Mouse (Mus musculus) yolk sac, embryonic 10.5 days (tissue): ENCODE measurements around the gene Sct.

Source experiments
- DNase-seq: peaks from one replicate; pipeline ENCODE4 v3.0.0-alpha.2; 2017; ENCODE audit warnings: low spot score

The Sct gene

DNA sequence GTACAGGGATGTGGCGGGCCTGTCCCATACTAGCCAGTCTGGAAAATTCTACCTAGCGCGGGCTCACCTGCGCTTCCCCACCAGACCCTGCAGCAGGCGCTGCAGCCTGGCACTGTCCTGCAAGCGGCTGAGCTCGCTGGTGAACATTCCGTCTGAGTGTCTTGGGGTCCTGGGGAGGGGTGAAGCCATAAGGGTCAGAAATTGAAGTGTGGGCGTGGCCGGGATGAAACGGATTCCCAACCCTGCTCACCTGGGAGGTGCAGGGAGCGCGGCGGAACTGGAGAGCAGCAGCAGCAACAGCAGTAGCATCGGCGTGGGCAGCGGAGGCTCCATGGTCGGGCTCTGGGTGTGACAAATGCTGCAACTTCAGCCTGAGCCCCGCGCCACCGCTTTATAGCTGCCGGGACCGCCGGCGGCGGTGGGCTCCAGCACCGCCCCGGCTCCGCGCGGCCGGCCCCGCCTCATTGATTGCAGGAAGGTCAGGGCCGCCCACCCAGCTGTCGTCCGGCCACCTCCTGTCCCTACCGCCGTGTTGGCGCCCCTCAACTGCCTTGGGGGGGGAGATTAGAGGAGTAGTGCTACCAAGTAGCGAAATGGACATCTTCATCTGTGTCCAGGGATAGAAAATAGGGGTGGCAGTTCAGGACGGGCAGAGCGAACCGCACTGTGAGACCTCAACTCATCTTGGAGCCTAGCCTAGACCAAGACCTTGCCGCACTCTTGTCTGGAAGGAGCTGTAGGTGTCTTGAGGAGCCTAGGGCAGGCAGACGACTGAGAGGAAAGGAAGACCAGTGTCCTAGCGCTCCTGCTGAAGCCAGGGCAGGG, at the start of gene Sct:
Sct (minus strand) TSS at position 368 of the 825 bp plus-strand sequence.
- peak; percentile 47 for DNase-seq

DNA sequence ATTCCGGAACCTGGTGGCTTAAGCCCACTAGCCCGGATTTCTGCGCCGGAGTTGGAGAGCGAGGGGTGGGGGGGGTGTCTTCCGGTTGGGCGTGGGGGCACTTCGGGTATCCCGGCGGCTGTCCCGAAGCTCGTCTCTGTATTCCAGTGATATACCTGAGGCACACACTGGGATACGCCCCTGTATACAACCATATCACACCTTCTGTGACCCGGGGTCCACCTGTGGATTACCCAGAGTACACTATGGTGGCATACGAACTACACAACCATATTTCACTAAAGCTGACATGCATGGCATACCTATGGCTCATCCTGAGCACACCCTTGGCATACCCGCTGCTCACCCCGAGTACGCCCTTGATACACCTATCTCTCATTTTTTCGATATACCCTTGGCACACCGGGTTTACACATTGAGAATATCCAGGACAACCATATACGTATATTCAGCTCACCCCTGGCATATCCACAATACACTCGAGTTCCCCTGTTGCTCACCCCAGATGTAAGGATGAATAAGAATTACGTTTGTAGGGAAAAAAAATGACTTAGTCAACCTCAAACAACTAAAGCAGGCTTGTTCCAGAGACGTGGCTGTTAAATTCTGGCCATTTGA, 49.5 kb upstream of the Sct start:
- DNase-seq = no peak

DNA sequence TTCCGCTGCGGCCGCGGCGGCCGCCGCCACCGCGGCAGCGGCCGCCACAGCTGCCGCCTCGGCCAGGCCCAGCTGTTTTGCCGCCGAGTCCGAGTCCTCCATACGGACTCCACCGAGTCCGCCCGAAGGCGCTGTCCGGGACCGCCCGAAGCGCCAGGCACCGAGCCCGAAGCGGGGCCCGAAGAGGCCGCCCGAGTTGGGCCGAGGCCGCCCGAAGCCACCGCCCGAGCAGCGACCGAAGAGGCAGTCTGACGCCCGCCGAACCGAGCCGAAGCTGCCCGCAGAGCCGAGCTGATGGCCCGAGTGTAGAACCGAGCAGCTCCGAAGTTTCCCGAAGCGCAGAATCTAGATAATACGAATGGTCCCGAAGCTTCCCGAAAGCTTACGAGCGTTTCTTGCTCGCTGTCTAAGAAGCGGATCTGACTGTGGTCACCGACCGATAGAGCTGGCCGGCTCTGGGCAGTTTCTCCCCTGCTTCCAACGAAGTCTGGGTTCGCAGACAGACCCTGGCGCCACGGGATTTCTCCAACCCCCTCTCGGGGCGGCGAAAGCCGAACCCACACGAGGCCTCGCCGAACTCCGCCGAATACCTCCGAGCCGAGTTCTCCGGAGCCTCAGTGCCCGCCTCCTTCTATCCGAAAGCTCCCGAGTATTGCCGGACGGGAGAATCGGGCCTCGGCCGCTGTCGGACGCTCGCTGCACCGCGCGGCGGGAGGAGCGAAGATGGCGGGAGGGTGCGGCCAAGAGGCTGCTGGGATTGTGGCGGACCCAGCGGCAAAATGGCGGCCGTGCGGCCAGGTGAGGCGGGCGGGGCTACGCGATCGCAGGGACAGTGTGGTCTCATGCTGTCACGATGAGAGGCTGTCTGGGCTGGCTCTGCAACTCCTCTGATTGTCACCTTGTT, 48.8 kb upstream of the Sct start, which contains the start of the genes Deaf1 and Tmem80:
Deaf1 (minus strand) TSS at position 222 of the 904 bp plus-strand sequence.
Tmem80 (plus strand) TSS at position 271 of the 904 bp plus-strand sequence.
- DNase-seq = peak; percentile 97

DNA sequence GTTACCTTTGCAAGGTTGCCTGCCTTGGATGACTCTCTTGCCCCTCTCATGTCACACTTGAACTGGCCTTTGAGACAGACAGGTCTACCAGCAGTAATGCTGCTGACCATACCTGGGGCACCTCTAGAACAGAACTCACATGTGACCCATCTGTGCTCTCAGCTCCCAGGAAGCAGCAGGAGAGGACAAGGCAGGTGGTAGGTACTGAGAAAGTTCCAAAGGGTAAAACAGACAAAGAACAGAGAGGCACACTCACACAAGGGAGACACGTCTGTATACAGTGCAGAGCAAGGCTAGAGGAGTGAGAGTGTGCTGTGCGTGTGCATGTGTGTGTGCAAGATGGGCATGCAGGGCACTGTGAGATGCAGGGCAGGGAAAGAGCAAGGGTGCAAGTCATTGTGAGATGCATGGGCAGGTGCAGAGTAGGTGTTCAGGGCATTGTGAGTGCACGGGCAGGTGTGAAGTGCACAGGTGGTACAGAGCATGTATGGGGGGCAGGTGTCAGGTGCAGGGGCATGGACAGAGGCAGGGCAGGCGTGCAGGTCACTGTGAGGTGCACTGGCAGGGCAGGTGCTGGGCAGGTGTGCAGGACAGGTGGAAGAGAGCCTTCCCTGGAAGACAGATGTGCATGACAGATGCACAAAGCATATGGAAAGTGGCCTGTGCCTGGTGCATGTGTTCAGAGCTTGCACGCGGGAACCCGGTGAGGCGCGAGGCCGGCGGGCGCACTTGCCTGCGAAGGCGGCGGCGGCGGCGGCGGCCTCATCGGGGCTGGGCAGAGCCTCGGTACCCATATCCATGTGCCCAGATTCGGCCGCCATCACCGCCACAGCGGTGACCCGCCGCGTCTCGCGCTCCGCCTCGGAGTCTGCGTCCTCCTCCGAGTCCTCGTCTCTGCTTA, 47.9 kb upstream of the Sct start:
- no peak for DNase-seq

DNA sequence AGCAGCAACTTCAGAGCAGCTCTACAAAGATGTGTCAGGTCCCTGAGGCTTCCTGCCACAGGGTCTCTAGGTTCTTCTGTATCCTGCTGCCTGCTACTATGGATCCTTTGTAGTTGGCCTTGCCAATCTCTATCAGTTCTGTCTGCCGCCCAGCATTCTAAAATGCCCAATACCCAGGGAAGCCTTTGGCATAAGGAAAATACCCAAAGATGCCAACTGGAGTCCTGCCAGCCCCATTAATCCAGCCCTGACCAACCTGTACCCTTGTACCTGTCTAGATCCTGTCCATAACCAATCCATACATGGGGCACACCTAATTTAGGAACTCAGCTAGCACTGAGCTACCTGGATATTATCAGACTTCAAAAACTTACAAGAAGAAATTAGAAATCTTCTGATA, 45.8 kb upstream of the Sct start:
- DNase-seq = no peak

DNA sequence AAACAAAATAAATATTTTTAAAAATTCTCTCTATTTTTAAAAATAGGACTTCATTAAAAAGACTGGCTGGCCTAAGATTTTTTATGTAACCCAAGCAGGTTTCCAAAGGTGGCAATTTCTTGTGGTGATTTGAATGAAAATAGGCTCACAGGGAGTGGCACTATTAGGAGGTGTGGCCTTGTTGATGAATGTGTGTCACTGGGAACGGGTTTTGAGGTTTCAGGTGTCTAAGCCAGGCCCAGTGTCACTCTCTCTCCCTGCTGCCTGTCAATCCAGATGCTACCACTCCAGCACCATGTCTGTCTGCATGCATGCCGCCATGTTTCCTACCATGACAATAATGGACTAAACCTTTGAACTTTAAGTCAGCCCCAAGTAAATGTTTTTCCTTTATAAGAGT, 40.5 kb upstream of the Sct start:
- no peak for DNase-seq

DNA sequence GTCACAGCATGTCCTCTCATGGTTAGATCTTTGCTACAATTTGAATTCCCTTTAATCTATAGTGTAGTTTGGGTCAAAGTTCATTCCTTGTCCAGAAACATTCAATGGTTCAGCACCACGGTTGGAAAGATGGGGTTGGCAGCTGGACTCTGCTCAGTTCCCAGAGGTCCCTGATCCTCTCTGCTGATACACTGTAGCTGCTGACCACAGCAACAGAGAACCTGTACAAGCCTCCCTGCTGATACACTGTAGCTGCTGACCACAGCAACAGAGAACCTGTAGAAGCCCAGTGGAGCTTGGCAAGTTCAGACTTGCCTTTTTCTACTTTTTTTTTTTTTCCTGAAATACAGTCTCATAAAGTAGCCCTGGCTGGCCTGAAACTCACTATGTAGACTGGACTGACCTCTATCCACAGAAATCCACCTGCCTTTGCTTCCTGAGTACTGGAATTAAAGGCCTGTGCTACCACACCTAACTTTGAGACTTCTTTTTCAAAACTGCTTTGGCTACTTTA, 38.7 kb upstream of the Sct start:
- DNase-seq = no peak

DNA sequence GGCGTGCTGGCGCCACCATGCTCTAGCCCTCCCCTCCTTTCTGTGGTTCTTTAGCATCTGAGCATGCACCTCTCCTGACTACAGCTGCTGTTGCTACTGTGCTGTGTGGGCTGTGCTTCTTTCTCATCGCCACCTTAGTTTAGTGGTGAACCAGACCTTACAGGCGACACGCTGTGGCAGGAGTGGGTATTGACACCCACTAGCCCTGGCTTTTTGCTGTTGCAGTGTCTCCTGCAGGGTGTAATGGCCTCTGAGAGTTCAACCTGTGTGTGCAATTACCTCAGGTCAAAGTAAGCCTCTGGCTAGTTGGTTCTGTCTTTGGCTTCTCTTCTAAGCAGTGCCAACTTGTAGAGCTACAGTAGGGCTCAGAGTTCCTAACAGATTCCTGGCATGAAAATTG, 37.0 kb upstream of the Sct start:
- DNase-seq = no peak

DNA sequence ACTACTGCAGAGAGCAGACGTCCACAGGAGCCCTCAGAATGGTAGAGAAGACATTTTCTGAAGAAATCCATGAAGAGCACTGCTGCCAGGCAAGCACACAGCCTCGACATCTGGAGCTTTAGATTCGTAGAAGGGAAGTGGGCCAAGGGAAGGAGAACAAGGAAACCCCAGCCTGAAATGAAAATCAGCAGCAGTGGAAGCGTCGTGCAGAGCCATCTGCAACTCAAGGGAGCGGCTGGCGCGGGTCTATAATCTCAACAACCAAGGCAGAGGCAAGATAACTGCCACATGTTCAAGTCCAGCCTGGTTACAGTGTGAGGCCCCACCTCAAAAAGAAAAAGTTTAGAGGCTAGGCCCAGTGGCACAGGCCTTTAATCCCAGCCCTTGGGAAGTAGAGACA, 36.1 kb upstream of the Sct start:
- no peak for DNase-seq

DNA sequence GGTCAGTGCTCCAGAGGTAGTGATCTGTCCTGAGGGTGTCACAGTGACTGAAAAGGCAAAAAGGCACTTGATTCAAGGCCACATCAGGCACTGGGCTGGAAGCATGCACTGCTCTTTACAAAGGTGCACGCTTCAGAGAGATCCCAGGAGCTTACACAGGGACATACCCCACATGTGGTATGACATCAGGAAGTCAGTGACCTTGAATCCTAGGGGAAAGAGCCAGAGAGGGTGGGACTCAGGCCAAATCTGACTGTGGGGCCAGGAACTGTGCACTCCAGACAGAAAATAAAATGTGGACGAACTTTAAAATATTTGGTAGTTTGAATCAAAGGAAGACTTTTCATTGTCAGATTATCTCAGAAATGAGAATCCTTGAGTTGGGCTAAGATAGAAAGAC, 35.5 kb upstream of the Sct start:
- no peak for DNase-seq

DNA sequence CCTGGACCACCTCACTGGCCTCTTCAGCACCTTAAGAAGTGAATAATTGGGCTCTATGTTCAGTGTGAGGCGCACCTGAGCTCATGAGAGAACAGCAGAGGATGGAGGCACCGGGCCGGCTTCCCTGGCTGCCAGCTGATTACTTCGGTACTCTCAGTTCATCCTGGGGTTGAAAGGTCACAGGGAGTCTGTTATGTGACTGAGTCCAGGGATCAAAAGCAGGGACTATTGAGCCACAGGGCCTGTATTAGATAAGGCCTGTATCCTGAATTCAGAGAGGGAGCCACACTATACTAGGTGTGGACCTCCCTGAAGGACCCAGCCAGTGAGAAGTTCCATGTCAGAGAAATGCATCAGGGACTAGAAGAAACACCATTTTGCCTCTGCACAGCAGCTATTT, 25.6 kb upstream of the Sct start:
- DNase-seq = no peak

DNA sequence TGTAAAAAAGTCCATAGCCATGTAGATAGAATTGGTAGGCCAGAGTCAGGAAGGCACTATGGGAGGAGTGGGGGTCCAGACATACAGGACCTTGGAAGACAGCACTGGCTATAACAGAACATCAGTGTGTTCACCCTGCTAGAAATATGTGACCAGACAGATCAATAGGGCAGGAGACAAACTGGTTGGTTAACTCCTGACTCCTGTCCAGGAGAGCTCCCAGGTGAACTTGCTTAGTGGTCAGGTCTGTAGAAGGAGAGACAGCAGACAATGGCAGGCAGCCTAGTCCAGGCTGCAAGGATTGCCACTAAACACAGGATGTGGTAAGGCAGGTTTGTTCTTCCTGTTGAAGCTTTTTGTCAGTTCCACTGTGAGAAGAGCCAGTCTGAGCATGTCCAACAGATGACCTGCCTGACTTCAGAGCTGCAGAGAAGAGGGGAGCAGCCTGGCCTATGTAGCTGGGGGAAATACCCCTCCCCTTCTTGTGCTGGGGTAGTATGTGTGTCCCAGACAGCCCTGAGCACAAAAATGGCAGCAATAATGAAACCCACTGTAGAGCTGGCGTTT, 23.9 kb upstream of the Sct start:
- DNase-seq = no peak

DNA sequence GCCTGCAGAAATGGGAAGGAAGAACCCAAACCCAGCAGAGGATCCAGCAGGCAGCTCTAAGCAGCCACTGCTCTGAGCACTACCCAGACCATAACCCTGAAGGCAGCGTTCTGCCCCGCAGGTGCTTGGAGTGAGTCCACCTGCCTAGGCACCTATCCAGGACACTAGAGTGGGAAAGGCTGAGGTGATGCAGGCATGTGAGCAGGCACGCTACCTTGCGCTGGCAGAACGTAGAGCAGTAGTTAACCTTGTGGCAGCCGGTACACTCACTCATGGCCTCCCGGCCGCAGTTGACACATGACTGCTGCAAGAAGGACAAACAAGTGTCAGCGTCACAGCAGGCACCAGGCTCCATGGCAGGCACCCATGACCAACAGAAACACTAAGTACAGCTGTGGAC, 22.5 kb upstream of the Sct start:
- no peak for DNase-seq

DNA sequence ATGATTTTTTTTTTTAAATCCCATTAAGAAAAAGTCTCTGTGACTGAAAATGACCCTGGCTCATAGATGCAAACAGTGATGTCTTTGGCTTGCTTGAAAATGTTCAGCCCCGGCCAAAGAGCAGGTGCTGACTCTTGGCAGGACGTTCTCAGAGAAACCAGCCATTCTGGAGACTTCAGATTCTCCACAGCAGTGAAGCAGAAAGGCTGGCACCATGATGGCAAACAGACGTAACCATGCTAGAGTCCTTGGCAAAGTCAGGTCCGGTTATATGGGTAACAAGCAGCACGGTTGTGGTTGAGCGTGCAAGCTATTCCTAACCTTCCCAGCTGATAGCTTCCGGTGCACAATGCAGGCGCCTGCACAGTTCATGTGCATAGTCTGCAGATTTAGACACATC, 20.2 kb upstream of the Sct start:
- no peak for DNase-seq

DNA sequence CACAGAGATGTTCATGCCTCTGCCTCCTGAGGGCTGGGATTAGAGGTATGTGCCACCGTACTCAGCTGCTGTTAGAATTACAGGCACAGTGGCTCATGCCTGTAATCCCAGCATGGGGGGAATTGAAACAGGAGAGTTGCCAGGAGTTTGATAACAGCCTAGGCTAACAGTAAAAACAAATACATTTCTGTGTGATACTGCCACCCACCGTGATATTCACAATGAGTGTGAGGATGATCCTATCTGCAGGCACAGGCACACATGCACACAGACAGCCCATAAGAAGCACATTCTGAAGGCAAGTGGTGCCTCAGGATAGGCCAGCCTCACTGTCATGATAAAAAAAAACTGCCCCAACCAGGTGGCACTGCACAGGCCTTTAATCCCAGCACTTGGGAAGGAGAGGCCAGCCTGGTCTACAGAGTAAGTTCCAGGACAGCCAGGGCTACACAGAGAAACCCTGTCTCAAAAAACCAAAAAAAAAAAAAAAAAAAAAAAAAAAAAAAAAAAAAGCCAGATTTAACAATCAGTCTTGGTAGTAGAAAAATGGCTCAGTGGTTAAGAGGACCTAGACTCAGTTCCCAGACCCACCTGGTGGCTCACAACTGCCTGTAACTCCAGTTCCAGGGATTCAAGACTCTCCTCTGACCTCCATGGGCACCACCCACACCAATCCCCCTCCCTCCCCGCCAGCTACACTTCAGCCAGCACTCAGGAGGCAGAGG, 19.2 kb upstream of the Sct start:
- no peak for DNase-seq

DNA sequence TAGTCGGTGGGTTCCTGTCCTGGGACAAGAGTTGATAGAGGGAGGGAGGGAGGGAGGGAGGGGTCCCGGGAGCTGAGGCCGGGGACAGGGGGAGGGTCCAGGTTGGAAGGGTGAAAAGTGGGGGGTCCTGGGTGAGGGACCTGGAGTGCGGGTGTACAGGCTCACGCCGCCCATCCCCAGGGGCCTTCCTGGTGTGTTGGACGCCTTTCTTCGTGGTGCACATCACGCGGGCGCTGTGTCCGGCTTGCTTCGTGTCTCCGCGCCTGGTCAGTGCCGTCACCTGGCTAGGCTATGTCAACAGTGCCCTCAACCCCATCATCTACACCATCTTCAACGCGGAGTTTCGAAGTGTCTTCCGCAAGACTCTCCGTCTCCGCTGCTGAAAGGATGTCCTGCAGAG, 15.5 kb upstream of the Sct start:
- DNase-seq = no peak

DNA sequence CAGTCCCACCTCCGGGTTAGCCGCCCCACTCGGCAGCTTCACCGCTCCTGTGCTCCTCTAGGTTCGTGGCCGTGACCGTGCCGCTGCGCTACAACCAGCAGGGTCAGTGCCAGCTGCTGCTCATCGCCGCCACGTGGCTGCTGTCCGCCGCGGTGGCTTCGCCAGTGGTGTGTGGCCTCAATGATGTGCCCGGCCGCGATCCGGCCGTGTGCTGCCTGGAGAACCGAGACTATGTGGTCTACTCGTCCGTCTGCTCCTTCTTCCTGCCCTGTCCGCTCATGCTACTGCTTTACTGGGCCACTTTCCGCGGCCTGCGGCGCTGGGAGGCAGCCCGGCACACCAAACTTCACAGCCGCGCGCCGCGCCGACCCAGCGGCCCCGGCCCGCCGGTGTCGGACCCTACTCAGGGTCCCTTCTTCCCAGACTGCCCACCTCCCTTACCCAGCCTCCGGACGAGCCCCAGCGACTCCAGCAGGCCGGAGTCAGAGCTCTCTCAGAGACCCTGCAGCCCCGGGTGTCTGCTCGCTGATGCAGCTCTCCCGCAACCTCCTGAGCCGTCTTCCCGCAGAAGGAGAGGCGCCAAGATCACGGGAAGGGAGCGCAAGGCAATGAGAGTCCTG, 15.0 kb upstream of the Sct start:
- DNase-seq = peak; percentile 19

DNA sequence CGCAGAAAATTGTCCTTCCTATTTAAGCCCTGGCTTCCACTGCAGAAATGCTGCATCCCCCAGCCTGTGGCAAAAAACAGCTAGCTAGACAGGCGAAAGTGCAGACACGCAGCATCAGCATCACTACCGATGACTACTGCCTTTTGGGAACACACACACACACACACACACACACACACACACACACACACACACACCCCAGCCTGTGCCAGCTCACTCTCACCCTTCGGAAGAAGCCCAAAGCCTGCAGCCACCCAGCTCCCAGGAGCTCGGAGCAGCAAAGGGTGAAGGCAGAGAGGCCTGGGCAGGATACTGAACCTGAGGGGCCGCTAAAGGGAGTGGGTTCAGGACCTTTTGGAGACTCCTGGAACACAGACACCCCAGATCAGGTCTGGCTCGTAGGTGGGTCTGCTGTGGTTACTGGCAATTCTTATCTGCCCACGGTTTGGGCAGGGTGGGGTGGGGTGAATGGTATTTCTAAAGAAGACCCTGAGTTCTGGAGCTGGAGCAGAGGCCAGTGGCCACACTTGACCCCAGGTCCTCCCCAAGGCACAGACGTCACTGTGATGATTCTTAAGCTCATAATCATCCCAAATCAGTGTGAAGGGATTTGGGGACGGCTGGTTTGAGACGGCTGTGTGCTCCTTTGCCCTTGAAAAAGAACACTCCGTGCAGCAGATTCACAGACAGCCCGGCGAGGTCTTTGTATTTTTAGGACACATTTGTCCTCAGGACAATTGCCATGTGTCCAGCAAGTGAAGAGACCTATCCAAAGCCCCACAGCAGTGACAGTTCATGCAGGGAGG, 13.9 kb upstream of the Sct start:
- DNase-seq = no peak
